Mouse (Mus musculus): ENCODE data around the gene Rab33b.
"Not testable (repeated sequence)": the region's sequence is repeated elsewhere in the genome, so short reads cannot be mapped to it uniquely, and the experiment has no call there.

The Rab33b gene

DNA sequence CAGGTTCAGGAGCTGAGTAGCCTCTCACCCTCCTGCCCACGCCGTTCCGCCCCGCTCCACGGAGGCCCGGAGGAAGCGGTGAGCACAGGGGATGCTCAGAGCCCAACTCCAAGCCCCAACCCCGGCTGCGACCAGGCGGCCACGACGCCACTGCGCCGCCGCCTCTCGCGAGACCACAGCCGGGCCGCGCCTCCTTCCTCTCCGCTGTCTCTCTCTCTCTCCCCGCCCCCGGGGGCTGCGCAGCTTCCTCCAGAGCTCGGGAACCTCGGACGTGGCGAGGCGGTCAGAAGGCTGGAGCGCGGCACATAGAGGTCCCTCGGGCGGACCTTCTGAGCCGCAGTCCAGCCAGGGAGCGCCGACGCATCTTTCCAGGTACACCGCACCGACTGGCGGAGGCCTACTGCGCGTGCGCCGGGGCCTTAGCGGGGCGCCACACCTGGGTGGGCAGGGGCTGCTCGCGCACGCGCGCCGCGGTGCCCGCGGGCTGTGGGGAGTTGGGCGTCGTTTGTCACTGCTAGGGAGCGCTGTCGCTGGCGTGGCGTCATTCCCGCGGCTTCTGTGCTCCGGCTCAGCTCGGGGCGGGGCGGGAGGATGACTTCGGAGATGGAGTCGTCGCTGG lies at the start of gene Rab33b:
TSS of gene Rab33b (plus strand) at position 180 of the 619 bp plus-strand sequence.
- in situ Hi-C loops (cut with MboI; ENCODE audit: unreplicated experiment in 2 of 2) = loop anchor here (5.0 to 25.0 kb wide), 8 partner anchors 61 to 1978 kb away; partner anchors contain the start of genes Naa15 (in 1 of the 2), Nhlrc3 (in 1 of the 2), Proser1 (in 1 of the 2) and Setd7 (in 1 of the 2)

DNA sequence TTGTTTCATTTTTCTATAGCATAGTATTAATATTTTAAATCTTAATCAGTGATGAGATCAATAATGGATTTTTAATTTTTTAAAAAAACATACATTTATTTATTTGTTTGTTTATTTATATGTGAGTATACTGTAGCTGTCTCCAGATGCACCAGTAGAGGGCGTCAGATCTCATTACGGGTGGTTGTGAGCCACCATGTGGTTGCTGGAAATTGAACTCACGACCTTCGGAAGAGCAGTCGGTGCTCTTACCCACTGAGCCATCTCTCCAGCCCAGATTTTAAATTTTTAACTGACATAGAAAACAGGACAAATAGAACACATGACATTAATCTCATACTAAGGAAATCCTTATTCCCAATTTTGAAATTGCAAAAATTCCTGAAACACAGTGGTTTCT lies 49.4 kb upstream of the Rab33b start:
- in situ Hi-C loops (cut with MboI; ENCODE audit: unreplicated experiment in 2 of 2) = not testable (repeated sequence)

DNA sequence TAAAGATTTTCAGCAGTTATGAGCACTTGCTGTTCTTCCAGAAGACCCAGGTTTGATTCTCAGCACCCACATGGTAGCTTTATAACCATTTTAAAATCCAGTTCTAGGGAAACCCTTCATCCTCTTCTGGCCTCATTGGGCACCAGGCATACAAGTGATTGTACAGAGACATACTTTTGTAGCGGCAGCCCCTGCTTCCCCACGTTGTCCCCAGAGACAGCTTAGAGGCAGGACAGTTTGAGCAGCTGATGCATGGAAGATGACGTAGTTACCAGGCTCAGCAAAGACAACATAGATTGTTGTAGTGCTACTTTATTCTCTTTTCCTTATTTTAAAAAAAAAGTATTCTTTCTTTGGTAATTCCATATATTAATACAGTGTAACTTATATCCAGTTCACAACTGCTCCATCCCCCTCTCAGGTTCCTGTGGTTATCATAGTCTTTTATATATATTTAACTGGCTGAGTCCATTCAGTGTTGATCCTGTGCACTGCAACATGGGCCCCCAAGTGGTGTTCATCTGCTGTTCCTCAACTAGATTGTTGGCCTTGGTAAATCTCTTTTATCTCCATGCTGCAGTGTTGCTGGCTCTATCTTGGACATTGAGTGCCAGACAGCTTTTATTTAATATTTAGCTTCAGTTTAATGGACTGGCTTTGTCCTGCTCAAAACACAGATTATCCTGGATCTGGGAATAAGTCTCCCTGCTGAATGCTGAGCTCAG lies 48.7 kb upstream of the Rab33b start:
- in situ Hi-C loops (cut with MboI; ENCODE audit: unreplicated experiment in 2 of 2) = no loop called here

DNA sequence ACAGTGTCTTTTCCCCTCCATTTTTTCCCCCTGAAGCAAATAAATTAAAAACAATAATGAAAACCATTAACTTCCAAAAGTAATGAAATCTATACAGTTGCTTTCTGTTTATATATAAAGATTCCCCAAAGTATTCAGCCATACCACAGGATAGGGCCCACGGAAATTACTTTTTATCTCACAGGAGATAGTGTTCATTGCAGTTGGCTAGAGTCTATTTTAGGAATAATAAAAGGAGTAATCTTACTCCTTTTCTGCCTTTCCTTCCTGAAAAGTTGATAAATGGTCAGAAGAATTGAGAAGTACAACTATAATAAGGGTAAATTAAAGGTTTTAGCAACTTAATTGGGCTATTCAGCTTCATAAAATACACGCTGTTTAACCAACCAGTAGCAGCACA lies 15.2 kb upstream of the Rab33b start:
- in situ Hi-C loops (cut with MboI; ENCODE audit: unreplicated experiment in 2 of 2) = no loop called here

DNA sequence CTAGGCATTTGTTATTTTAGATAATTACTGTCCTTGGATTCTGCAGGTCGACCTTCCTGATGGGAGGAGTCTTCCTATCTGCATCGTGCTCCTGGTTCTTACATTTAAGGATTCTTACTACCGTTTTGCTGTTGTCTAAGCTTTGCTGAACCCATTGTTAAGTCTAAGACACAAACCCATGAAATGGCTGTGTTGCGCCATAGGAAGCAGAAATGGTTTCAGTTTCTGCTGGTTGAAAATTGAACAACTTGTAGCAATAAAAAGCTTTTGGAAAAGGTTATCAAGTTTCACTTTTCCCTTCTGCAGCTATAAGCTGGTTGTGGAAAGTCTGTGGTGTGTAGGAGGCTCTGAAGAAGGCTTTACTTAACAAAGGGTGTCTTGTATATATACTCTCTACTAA lies 8.0 kb upstream of the Rab33b start:
- in situ Hi-C loops (cut with MboI; ENCODE audit: unreplicated experiment in 2 of 2) = loop anchor here in 1 of 2 experiments (25.0 kb wide), 1 partner anchor 1987 kb away; the partner anchor contains the start of genes Nhlrc3 and Proser1

DNA sequence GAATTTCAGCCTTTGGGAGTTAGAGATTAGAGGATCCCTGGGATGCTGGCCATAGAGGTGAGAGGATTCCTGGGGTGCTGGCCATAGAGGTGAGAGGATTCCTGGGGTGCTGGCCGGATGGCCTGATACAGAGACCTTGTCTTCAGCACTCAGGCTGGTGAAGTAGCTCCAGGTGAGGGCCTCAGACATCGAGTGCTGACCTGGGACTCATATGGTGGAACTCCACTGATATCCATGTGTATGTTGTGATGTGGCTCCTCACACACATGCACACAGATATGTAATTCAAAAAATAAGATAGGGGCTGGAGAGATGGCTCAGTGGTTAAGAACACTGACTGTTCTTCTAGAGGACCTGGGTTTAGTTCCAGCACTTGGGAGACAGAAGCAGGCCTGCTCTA lies 3.8 kb upstream of the Rab33b start:
- in situ Hi-C loops (cut with MboI; ENCODE audit: unreplicated experiment in 2 of 2) = loop anchor here (5.0 to 25.0 kb wide), 8 partner anchors 63 to 1982 kb away; partner anchors contain the start of genes Naa15 (in 1 of the 2), Nhlrc3 (in 1 of the 2), Proser1 (in 1 of the 2) and Setd7 (in 1 of the 2)

DNA sequence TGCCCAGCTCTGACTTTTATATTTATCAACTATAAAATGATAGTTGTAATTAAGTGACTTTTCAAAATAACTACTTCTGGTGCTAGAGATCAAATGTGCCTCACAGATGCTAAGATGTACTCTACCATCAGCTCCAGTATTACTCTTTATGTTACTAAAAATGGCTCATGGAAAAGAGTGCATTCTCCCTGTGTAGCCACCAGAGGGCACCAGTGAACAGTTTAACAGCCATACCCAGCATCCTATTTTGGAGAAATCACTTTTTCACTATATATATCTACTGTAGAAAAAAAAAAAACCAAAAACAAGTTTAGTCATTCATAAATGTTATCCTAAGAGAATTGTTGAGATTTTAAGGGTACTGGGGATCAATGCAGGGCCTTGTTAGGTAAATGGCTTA lies 2.7 kb upstream of the Rab33b start:
- in situ Hi-C loops (cut with MboI; ENCODE audit: unreplicated experiment in 2 of 2) = loop anchor here (5.0 to 25.0 kb wide), 8 partner anchors 64 to 1981 kb away; partner anchors contain the start of genes Naa15 (in 1 of the 2), Nhlrc3 (in 1 of the 2), Proser1 (in 1 of the 2) and Setd7 (in 1 of the 2)

DNA sequence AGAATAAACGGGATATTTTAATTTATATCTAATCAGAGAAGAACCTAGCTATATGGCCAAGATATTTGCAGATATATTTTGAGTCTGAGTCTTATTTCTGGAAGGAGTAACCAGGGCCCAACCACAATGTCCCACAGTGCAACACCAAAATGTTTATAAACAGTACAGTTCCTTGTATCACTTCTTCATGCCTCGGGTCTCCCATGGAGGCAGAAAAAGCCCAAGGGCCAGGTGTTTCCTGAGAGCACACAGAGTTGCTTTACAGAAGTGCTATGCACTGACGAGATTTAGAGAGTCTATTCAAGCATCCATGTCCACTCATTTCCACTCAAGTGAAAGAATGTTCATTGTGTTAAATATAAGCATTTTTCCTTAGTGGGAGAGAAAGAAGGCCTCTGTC lies 1.8 kb upstream of the Rab33b start:
- in situ Hi-C loops (cut with MboI; ENCODE audit: unreplicated experiment in 2 of 2) = loop anchor here (5.0 to 25.0 kb wide), 8 partner anchors 63 to 1980 kb away; partner anchors contain the start of genes Naa15 (in 1 of the 2), Nhlrc3 (in 1 of the 2), Proser1 (in 1 of the 2) and Setd7 (in 1 of the 2)

DNA sequence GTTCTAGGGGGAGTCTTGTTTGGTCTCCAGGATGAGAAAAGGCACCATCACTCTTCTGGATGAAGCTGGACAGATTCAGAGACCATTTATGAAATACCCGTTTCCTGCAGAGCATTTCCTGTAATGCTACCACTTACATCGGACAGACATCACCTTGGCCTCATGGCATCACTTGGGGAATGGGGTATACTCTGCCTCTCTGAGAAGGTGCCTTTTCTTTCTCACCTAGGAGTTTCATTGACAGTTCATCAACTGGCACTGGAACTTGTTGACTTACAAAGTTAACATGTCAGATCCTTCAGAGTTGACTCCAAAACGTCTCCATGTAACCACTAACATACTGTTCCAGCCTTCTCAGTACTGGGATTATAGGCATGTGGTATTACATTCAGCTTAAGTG lies 939 bp upstream of the Rab33b start:
- in situ Hi-C loops (cut with MboI; ENCODE audit: unreplicated experiment in 2 of 2) = loop anchor here (5.0 to 25.0 kb wide), 8 partner anchors 62 to 1980 kb away; partner anchors contain the start of genes Naa15 (in 1 of the 2), Nhlrc3 (in 1 of the 2), Proser1 (in 1 of the 2) and Setd7 (in 1 of the 2)

DNA sequence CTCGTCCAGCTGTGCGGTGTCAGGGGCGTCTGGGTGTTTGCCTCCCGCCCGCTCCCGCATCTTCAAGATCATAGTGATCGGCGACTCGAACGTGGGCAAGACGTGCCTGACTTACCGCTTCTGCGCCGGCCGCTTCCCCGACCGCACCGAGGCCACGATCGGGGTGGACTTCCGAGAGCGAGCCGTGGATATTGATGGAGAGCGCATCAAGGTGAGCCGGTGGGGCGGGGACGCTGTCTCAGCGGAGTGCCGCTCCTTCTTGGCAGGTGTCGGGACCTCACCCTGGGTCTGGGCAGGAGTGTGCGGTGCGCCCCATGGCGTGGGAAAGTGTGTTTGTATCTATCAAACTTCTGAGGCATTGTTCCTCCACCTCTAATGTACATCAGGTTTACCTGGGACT lies 650 bp downstream of the Rab33b start:
- in situ Hi-C loops (cut with MboI; ENCODE audit: unreplicated experiment in 2 of 2) = loop anchor here (5.0 to 25.0 kb wide), 8 partner anchors 60 to 1978 kb away; partner anchors contain the start of genes Naa15 (in 1 of the 2), Nhlrc3 (in 1 of the 2), Proser1 (in 1 of the 2) and Setd7 (in 1 of the 2)

DNA sequence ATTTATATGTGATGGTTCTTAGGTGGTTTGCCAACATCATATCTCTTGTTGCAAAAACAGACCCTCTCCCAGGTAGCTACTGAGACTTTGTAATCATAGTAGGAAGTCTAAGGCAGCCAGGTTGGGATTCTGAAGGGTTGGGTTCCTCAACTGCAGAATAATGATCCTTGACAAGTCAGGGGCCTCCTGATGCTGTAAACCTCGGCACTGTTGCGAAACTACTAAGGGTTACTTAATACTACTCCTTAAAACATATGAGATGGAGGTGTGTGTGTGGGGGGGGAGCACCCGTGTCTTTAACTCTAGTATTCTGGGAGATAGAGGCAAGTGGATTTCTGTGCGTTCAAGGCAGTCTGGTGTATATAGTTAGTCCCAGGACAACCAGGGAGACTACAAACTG lies 1.6 kb downstream of the Rab33b start:
- in situ Hi-C loops (cut with MboI; ENCODE audit: unreplicated experiment in 2 of 2) = loop anchor here (10.0 to 25.0 kb wide), 4 partner anchors 59 to 1977 kb away; partner anchors contain the start of genes Nhlrc3 (in 1 of the 2) and Proser1 (in 1 of the 2)

DNA sequence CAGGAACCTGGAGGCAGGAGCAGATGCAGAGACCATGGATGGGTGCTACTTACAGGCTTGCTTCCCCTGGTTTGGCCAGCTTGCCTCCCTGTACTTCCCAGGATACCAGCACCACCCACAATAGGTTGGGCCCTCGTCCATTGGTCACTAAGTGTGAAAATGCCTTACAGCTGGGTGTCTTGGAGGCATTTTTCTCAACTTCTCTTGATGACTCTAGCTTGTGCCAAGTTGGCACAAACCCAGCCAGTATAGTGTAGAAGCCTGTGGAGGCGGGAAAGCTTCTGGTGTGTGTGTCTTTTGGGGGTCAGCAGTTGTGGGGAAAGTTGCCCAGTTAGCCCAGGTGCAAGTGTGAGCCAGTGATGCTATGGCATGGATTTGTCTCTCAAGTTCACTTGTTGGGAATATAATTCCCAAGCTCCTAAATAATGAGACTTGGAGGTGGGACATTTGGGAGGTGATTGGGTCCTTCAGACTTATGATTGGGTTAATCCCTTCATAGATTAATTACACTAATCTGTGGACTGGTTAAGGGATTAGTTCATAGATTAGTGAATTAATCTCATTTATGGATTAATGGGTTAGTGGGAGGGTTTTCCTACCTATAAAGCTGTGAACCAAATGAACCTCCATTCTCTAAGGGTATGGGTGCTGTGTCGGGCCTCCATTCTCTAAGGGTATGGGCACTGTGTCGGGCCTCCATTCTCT lies 2.9 kb downstream of the Rab33b start:
- in situ Hi-C loops (cut with MboI; ENCODE audit: unreplicated experiment in 2 of 2) = loop anchor here (10.0 to 25.0 kb wide), 4 partner anchors 58 to 1976 kb away; partner anchors contain the start of genes Nhlrc3 (in 1 of the 2) and Proser1 (in 1 of the 2)

DNA sequence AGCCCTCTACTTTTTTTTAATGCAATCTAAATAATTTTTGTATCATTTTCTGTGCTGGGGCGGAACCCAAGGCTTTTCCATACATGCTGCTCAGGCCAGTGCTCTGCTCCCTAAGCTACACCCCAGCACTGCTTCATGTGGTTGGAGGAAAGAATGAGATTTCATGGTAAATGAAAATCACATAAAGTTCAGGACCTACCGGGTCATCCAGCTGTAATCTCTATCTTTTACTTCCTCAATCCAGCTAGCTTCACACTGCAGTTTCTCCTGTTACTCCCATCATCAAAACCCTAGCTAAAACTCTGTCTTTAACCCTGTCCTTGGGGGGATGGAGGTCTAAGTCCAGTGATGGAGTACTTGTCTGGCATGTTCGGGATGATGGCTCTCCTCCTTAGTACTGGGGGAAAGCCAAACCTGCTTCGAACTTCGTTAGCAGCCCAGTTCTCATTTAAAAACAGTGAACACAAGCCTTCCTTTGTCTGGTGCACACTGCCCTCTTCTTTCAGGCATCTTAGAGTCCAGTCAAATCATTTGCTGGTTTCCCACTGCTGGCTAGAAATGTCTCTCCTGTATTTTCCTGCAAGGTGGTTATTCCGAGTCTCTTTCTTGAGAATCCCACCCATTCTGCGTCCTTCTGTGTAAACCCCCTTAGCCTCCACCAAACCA lies 6.5 kb downstream of the Rab33b start:
- in situ Hi-C loops (cut with MboI; ENCODE audit: unreplicated experiment in 2 of 2) = loop anchor here in 1 of 2 experiments (25.0 kb wide), 1 partner anchor 1972 kb away; the partner anchor contains the start of genes Nhlrc3 and Proser1

DNA sequence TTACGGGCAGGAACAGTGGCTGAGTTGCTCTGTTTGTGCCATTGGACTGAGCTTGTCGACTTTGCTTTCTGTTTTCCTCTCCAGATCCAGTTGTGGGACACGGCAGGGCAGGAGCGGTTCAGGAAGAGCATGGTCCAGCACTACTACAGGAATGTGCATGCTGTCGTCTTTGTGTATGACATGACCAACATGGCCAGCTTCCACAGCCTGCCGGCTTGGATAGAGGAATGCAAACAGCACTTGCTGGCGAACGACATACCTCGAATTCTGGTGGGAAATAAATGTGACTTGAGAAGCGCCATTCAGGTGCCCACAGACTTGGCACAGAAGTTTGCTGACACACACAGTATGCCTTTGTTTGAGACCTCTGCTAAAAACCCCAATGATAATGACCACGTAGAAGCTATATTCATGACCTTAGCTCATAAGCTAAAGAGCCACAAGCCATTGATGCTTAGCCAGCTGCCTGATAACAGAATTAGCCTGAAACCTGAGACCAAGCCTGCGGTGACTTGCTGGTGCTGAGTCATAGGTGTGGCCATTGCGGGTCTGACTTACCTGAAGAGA lies 9.6 kb downstream of the Rab33b start:
- in situ Hi-C loops (cut with MboI; ENCODE audit: unreplicated experiment in 2 of 2) = loop anchor here in 1 of 2 experiments (25.0 kb wide), 1 partner anchor 1969 kb away; the partner anchor contains the start of genes Nhlrc3 and Proser1

DNA sequence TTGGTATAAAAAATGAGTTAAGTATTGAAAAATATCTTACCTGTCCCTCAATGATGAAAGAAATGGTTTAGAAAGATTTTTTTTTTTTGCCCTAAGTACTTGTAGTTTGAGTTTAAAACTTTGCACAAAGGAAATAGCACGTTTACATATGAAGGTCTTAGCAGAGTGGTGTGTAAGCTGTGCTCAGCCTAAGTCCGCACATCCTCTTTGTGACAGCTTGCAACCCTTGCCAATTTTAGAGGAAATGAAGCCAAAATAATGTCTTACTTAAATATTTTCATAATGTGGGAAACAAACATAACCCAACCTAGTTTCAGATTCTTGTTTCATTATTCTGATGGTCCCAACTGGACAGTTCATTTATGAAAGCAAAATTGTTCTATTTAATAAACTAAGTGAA lies 10.7 kb downstream of the Rab33b start:
- in situ Hi-C loops (cut with MboI; ENCODE audit: unreplicated experiment in 2 of 2) = loop anchor here in 1 of 2 experiments (25.0 kb wide), 1 partner anchor 1968 kb away; the partner anchor contains the start of genes Nhlrc3 and Proser1

DNA sequence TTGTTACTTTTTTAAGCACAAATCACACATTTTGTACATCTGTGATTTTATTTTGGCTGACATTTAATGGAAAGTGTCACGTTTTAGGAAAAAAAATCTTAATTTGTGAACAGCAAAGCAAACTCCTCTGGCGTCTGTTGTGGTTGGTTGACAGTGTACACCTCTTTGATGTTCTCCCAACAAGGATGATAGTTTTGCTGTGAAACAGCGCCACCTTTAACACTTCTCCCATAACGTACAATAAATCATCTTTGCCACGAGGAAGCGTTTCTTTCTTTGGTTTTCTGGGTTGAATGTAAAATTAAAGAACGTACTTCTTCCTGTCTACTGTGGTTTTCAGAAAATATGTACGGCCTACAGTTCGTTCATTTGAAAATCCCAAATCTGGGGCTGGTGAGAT lies 11.9 kb downstream of the Rab33b start:
- in situ Hi-C loops (cut with MboI; ENCODE audit: unreplicated experiment in 2 of 2) = loop anchor here in 1 of 2 experiments (25.0 kb wide), 1 partner anchor 1967 kb away; the partner anchor contains the start of genes Nhlrc3 and Proser1

DNA sequence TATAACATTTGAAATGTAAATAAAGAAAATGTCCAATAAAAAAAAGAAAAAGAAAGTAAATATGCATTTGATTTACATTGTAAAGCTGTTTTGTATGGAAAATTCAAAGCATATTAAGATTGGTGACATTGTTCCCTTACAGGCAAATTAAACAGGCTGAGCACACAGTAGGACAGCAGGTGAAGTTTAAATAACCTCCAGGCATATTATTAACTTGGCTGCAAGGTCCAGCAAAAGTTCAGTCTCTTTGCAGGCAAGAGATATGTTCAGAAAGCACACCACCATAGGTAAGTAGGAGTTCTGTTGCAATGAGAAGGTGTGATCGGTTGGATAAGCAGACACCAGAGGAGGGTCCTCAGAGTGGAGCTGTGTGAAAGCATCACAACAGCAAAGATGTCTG lies 14.3 kb downstream of the Rab33b start:
- in situ Hi-C loops (cut with MboI; ENCODE audit: unreplicated experiment in 2 of 2) = loop anchor here in 1 of 2 experiments (25.0 kb wide), 1 partner anchor 1964 kb away; the partner anchor contains the start of genes Nhlrc3 and Proser1

DNA sequence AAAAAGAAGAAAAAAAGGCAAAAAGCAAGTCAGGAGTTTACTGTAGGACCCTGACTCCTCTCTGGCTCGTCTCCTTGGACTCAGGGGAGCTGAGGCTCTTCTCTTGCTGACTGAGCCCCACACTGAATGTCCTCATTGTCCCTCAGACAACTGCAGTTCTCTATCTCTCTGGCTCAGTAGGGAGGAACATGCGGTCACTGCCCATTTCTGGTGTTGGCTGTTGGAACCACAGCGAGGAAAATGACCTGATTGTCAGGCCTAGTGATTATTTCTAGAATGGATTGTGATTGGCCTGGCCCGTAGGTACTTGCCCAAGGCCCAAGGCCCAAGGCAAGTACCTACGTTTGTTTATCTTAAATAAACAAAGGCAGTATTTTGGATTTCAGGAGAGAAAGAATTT lies 14.9 kb downstream of the Rab33b start:
- in situ Hi-C loops (cut with MboI; ENCODE audit: unreplicated experiment in 2 of 2) = loop anchor here in 1 of 2 experiments (25.0 kb wide), 1 partner anchor 1964 kb away; the partner anchor contains the start of genes Nhlrc3 and Proser1

All from v-Abl transformed pro-B cells (cell line).